Mouse (Mus musculus) heart, postnatal 0 days (tissue): ENCODE measurements around the gene Atp6v0a4.

Source experiments
- CTCF ChIP-seq: IDR thresholded peaks from 2 replicates; pipeline ENCODE4 v1.5.1; 2016; ENCODE audit warnings: antibody characterized with exemption, control low read depth, low read depth
- EP300 ChIP-seq: IDR thresholded peaks from 2 replicates; pipeline ENCODE4 v1.6.1; 2016; ENCODE audit warnings: antibody characterized with exemption, low read depth

GRCm38 (mm10) chr6:38105924-38106323 lies 18.5 kb downstream of the Atp6v0a4 start:
- no peak for TF ChIP-seq CTCF
- no peak for TF ChIP-seq EP300
